Mouse (Mus musculus) limb, embryonic 14.5 days (tissue): ENCODE measurements at regions not wholly inside any gene's neighbourhood (a gene's known extent, or its start where the extent isn't known, plus 50 kb on each side); places are given as distances from the start of the nearest gene placed in this dataset.

ENCODE experiments used
- ATAC-seq: fragments of 200-750 bp; cut with Nextera tagmentation; 2 replicates; pipeline ENCODE4 v1.8.0; 2017; ENCODE audit warnings: low read depth, moderate number of reproducible peaks, moderate TSS enrichment; ENCODE audit not compliant: low FRiP score
- DNase-seq: peaks from one replicate; pipeline ENCODE4 v3.0.0-alpha.2; 2015; ENCODE audit warnings: low spot score
- H3K27ac ChIP-seq: fragments of 300-500 bp; sonication (generic); replicated peaks from 2 replicates; pipeline ENCODE4 v1.5.1; 2014; ENCODE audit warnings: low read depth, mild to moderate bottlenecking, low read length, moderate library complexity, mixed read lengths
- H3K27me3 ChIP-seq: fragments of 300-500 bp; sonication (generic); 2 replicates; pipeline ENCODE4 v1.6.1; 2014; ENCODE audit warnings: low read length, mixed read lengths; ENCODE audit not compliant: control insufficient read depth, insufficient read depth
- H3K36me3 ChIP-seq: fragments of 300-500 bp; sonication (generic); 2 replicates; pipeline ENCODE4 v1.6.1; 2014; ENCODE audit warnings: mild to moderate bottlenecking, low read length, moderate library complexity, mixed read lengths; ENCODE audit not compliant: control insufficient read depth, insufficient read depth
- H3K4me1 ChIP-seq: fragments of 300-500 bp; sonication (generic); 2 replicates; pipeline ENCODE4 v1.6.1; 2014; ENCODE audit warnings: antibody characterized with exemption, low read length, mixed read lengths; ENCODE audit not compliant: control insufficient read depth, insufficient read depth
- H3K4me2 ChIP-seq: fragments of 300-500 bp; sonication (generic); replicated peaks from 2 replicates; pipeline ENCODE4 v1.6.1; 2014; ENCODE audit warnings: low read depth, mild to moderate bottlenecking, low read length, moderate library complexity; ENCODE audit not compliant: severe bottlenecking
- H3K4me3 ChIP-seq: fragments of 300-500 bp; sonication (generic); replicated peaks from 2 replicates; pipeline ENCODE4 v1.5.1; 2014; ENCODE audit warnings: low read length
- H3K9ac ChIP-seq: fragments of 300-500 bp; sonication (generic); 2 replicates; pipeline ENCODE4 v1.6.1; 2014; ENCODE audit warnings: mild to moderate bottlenecking, low read depth, low read length, moderate library complexity; ENCODE audit not compliant: severe bottlenecking
- H3K9me3 ChIP-seq: fragments of 300-500 bp; sonication (generic); 2 replicates; pipeline ENCODE4 v1.6.1; 2016; ENCODE audit warnings: low read length; ENCODE audit not compliant: control insufficient read depth
- POLR2A ChIP-seq: fragments of 200-500 bp; IDR thresholded peaks from 2 replicates; pipeline ENCODE4 v1.8.0; 2012; ENCODE audit warnings: inconsistent platforms, mild to moderate bottlenecking, moderate library complexity, borderline replicate concordance; ENCODE audit not compliant: insufficient read depth, insufficient read length; ENCODE audit errors: extremely low read depth
- WGBS: fragments of 180-500 bp; shearing (Covaris S2); extraction: QIAGEN DNeasy Blood & Tissue Kit; methylation state at CpG from one replicate; pipeline ENCODE4 v1.1.7; 2014; 5-methylcytosine and 5-hydroxymethylcytosine counted together

DNA sequence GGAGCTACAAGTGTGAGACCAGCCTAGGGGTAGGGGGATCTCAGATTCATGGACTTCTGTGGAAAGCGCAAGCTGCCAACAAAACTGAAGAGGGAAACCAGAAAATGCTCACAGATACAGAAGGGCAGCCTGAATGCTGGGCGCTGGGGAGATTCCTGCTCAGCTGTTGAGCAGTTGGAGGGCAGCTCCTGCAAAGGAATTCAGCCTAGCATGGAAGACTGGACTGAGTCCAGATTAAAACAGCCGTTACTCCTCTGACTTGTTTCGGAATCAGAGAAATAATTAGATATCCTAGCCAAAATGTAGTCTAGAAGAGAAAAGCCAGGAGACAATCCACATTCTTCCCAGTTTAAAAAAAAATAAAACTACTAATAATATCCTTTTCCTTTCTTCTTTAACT is 83.7 kb downstream of the Asb9 start:
- 71% methylated on average over 4 of the region's 4 CpGs for WGBS
- H3K4me3 ChIP-seq, result no peak overlapping the region
- H3K27me3 ChIP-seq, result no peaks in the 10 kb centered on the region
- ATAC-seq (no peak), DNase-seq (peak; percentile 30)
- H3K4me2 ChIP-seq, result no peak overlapping the region
- H3K27ac ChIP-seq, result no peak overlapping the region
- H3K9ac ChIP-seq, result no peak overlapping the region
- H3K9me3 ChIP-seq, result no peaks in the 10 kb centered on the region
- no peaks in the 10 kb centered on the region for H3K4me1 ChIP-seq
- TF ChIP-seq POLR2A, result no peak
- H3K36me3 ChIP-seq, result no peaks in the 10 kb centered on the region
